Mouse (Mus musculus): ENCODE measurements around the gene Tro. TPM values are rescaled to one million over a fixed set of nuclear protein-coding genes. Genes with fewer than 3 reads are reported as not detected.
A peak's percentile ranks its signal among the peaks of the same experiment; 100 is the strongest.

Tro gene
- polyA plus RNA-seq (2016; fragmentation: Nextera tagmentation; extraction: Ambion mirVana), result 34.8 and 44.8 TPM in 2 replicates

GRCm38 (mm10) chrX:150656908-150657796 is at the start of gene Tro:
TSS of gene Tro (minus strand) at chrX:150657583.
- Histone ChIP-seq H3K27ac (replicated peaks) (peak within 1 kb of the TSS; percentile 82), H3K36me3 (peaks cover 34% of the 10 kb centered on the region), H3K27me3 (ENCODE audit: low read depth, poor library complexity, severe bottlenecking) (peaks cover 6% of the 10 kb centered on the region; the same call in 1 of the 2 replicates), H3K4me1 (peaks cover 5% of the 10 kb centered on the region; the same call in 1 of the 2 replicates), H3K9me3 (replicated peaks) (no peaks in the 10 kb centered on the region), H3K4me3 (peak within 1 kb of the TSS; percentile 63)
- DNase-seq (ENCODE audit: low spot score), result peak; percentile 77
- 25% methylated on average over 37 of the region's 37 CpGs for WGBS

GRCm38 (mm10) chrX:150677505-150677904 is 20.1 kb upstream of the Tro start:
- Histone ChIP-seq H3K4me1 (no peaks in the 10 kb centered on the region), H3K9me3 (replicated peaks) (no peaks in the 10 kb centered on the region), H3K27ac (replicated peaks) (no peak overlapping the region), H3K36me3 (no peaks in the 10 kb centered on the region), H3K27me3 (ENCODE audit: low read depth, poor library complexity, severe bottlenecking) (no peaks in the 10 kb centered on the region), H3K4me3 (no peak overlapping the region)
- 74% methylated on average over 1 of the region's 1 CpGs for WGBS
- DNase-seq (ENCODE audit: low spot score), result no peak

GRCm38 (mm10) chrX:150662809-150663208 is 5.4 kb upstream of the Tro start:
- peaks cover 16% of the 10 kb centered on the region for H3K27me3 ChIP-seq (ENCODE audit: low read depth, poor library complexity, severe bottlenecking)
- H3K27ac ChIP-seq (replicated peaks), result no peak overlapping the region
- no peaks in the 10 kb centered on the region for H3K4me1 ChIP-seq
- DNase-seq (ENCODE audit: low spot score), result no peak
- no peak overlapping the region for H3K4me3 ChIP-seq
- WGBS, result 38% methylated on average over 4 of the region's 4 CpGs
- no peaks in the 10 kb centered on the region for H3K36me3 ChIP-seq
- H3K9me3 ChIP-seq (replicated peaks), result no peaks in the 10 kb centered on the region

GRCm38 (mm10) chrX:150657797-150658118 is 375 bp upstream of the Tro start:
- H3K36me3 ChIP-seq, result peaks cover 28% of the 10 kb centered on the region
- 44% methylated on average over 3 of the region's 3 CpGs for WGBS
- H3K9me3 ChIP-seq (replicated peaks), result no peaks in the 10 kb centered on the region
- H3K27ac ChIP-seq (replicated peaks), result no peak overlapping the region
- H3K27me3 ChIP-seq (ENCODE audit: low read depth, poor library complexity, severe bottlenecking), result peaks cover 7% of the 10 kb centered on the region; the same call in 1 of the 2 replicates
- no peak for DNase-seq (ENCODE audit: low spot score)
- peaks cover 5% of the 10 kb centered on the region; the same call in 1 of the 2 replicates for H3K4me1 ChIP-seq
- peak overlapping the region; percentile 63 for H3K4me3 ChIP-seq

GRCm38 (mm10) chrX:150656122-150656907 is 1.1 kb downstream of the Tro start:
- peak; percentile 29 for DNase-seq (ENCODE audit: low spot score)
- WGBS, result 35% methylated on average over 34 of the region's 44 CpGs
- peak overlapping the region; percentile 82 for H3K27ac ChIP-seq (replicated peaks)

GRCm38 (mm10) chrX:150636421-150636820 is 21.0 kb downstream of the Tro start:
- no peak for DNase-seq (ENCODE audit: low spot score)
- Histone ChIP-seq H3K9me3 (replicated peaks) (no peaks in the 10 kb centered on the region), H3K36me3 (no peaks in the 10 kb centered on the region), H3K27ac (replicated peaks) (no peak overlapping the region), H3K4me3 (no peak overlapping the region), H3K4me1 (no peaks in the 10 kb centered on the region), H3K27me3 (ENCODE audit: low read depth, poor library complexity, severe bottlenecking) (no peaks in the 10 kb centered on the region)
- WGBS, result 78% methylated on average over 1 of the region's 1 CpGs

More at GRCm38 (mm10) chrX:150656122-150656907, 1.1 kb downstream of the Tro start:
- Histone ChIP-seq H3K4me1 (peaks cover 5% of the 10 kb centered on the region; the same call in 1 of the 2 replicates), H3K27me3 (ENCODE audit: low read depth, poor library complexity, severe bottlenecking) (peaks cover 6% of the 10 kb centered on the region; the same call in 1 of the 2 replicates), H3K9me3 (replicated peaks) (no peaks in the 10 kb centered on the region), H3K36me3 (peaks cover 42% of the 10 kb centered on the region), H3K4me3 (peak overlapping the region; percentile 63)

- H3K36me3 ChIP-seq, result no peaks in the 10 kb centered on the region
- whole genome bisulfite sequencing, result 75% methylated on average over 2 of the region's 2 CpGs
- H3K4me3 ChIP-seq, result no peak overlapping the region
- peaks cover 16% of the 10 kb centered on the region for H3K27me3 ChIP-seq (ENCODE audit: low read depth, poor library complexity, severe bottlenecking)
- H3K27ac ChIP-seq (replicated peaks), result no peak overlapping the region
- H3K9me3 ChIP-seq (replicated peaks), result no peaks in the 10 kb centered on the region
- H3K4me1 ChIP-seq, result no peaks in the 10 kb centered on the region
- no peak for DNase-seq (ENCODE audit: low spot score)
Measured at GRCm38 (mm10) chrX:150598882-150599281, 58.5 kb downstream of the Tro start.

Other genes starting within 250 kb of the Tro start
- 41.5 and 42.2 TPM in 2 replicates for gene Tmem29, start 198.4 kb downstream of the Tro start, polyA plus RNA-seq (2016; fragmentation: Nextera tagmentation; extraction: Ambion mirVana)
- gene Alas2, start 110.2 kb downstream of the Tro start, polyA plus RNA-seq (2016; fragmentation: Nextera tagmentation; extraction: Ambion mirVana), result 47.9 and 60.9 TPM in 2 replicates
- 6.8 and 7.1 TPM in 2 replicates for gene Pfkfb1, start 69.4 kb downstream of the Tro start, polyA plus RNA-seq (2016; fragmentation: Nextera tagmentation; extraction: Ambion mirVana)
- gene Apex2, start 67.7 kb downstream of the Tro start, polyA plus RNA-seq (2016; fragmentation: Nextera tagmentation; extraction: Ambion mirVana), result 26.1 and 26.4 TPM in 2 replicates
- gene Maged2, start 156.8 kb upstream of the Tro start, polyA plus RNA-seq (2016; fragmentation: Nextera tagmentation; extraction: Ambion mirVana), result 251 and 296 TPM in 2 replicates